Mouse (Mus musculus) hindbrain, embryonic 15.5 days (tissue): ENCODE data around the gene Gm20388. TPM values are rescaled to one million over a fixed set of nuclear protein-coding genes. Genes with fewer than 3 reads are reported as not detected.

Source experiments
- ATAC-seq: fragments of 200-750 bp; cut with Nextera tagmentation; 2 replicates; pipeline ENCODE4 v1.8.0; 2017; ENCODE audit warnings: low read depth, moderate number of reproducible peaks, moderate TSS enrichment; ENCODE audit not compliant: low FRiP score
- H3K27ac ChIP-seq: fragments of 300-500 bp; sonication (generic); replicated peaks from 2 replicates; pipeline ENCODE4 v1.5.1; 2015; ENCODE audit warnings: mild to moderate bottlenecking, inconsistent platforms
- H3K27me3 ChIP-seq: fragments of 300-500 bp; sonication (generic); 2 replicates; pipeline ENCODE4 v1.6.1; 2015; ENCODE audit warnings: control low read depth, inconsistent platforms
- H3K36me3 ChIP-seq: fragments of 300-500 bp; sonication (generic); 2 replicates; pipeline ENCODE4 v1.6.1; 2015; ENCODE audit warnings: control low read depth, inconsistent platforms
- H3K4me1 ChIP-seq: fragments of 300-500 bp; sonication (generic); replicated peaks from 2 replicates; pipeline ENCODE4 v1.6.1; 2015; ENCODE audit warnings: control low read depth, inconsistent platforms
- H3K4me2 ChIP-seq: fragments of 300-500 bp; sonication (generic); 2 replicates; pipeline ENCODE4 v1.6.1; 2015; ENCODE audit warnings: moderate library complexity, mild to moderate bottlenecking, inconsistent platforms
- H3K4me3 ChIP-seq: fragments of 300-500 bp; sonication (generic); 2 replicates; pipeline ENCODE4 v1.5.1; 2015; ENCODE audit warnings: mild to moderate bottlenecking, inconsistent platforms
- H3K9ac ChIP-seq: fragments of 300-500 bp; sonication (generic); 2 replicates; pipeline ENCODE4 v1.6.1; 2015; ENCODE audit warnings: inconsistent platforms
- H3K9me3 ChIP-seq: fragments of 300-500 bp; sonication (generic); 2 replicates; pipeline ENCODE4 v1.6.1; 2016; ENCODE audit warnings: control low read depth, inconsistent platforms
- WGBS: fragments of 180-500 bp; shearing (Covaris S2); methylation state at CpG from one replicate; pipeline ENCODE4 v1.1.7; 2015; 5-methylcytosine and 5-hydroxymethylcytosine counted together
- polyA plus RNA-seq: library from polyadenylated mRNA; unstranded; fragments of >200 nt; fragmentation: Nextera tagmentation; extraction: Ambion mirVana; gene quantifications from 2 replicates; pipeline ENCODE4 v1.2.1, GENCODE M21; 2015

The Gm20388 gene
- polyA plus RNA-seq, 1 experiment from 2014 or later = 5.4 TPM

DNA sequence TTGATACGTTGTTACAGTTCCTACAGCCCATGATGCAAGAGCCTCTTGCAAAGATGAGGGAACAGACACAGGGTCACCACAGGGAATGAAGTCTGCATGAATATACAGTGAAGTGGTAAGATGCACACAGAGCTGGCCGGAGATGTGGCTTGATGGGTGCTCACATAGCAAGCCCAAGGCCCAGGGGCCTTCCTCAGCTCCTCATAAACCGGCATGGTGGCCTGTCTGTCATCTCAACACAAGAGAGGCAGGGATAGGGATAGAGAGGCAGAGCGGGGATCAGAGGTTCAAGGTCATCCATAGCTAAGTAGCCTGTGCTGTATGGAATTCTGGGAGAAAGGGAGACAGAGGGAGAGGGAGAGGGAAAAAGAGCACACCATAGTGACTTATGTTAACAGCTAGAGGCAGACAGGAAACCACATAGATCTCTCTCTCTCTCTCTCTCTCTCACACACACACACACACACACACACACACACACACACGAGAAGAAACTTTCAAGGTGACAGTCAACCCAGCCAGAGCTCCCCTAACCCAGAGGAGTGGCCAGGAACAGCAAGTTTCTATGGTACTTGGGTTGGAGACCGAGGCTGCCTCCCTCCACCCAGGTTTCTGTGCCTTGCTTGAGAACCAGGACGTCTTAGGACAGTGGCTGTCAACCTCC lies 493.1 kb downstream of the Gm20388 start:
- no peak for ATAC-seq

DNA sequence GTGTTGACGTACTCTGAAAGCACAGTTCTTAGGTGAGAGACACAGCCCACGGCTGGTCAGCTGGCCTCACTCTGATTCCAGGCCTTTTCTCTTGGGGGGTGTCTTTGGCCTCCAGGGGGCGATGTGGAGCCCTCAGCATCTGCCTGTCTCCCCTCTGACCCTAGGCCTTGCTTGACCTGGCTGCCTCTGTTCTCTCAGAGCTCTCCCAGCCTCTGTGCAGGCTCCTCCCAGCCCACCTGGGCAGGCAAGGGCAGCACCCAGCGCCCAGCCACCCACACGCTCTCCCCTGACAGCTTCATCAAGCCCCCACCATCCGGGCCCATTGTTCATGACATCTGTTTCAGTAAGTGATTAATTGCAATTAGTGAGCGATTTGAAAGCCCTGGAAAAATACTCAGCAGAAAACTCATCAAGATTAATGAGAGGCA lies 494.0 kb downstream of the Gm20388 start:
- Histone ChIP-seq H3K4me1 (peaks cover 40% of the 10 kb centered on the region), H3K27ac (no peak overlapping the region; the same call in 1 of the 2 replicates), H3K36me3 (no peaks in the 10 kb centered on the region), H3K4me2 (no peak overlapping the region), H3K9ac (no peak overlapping the region), H3K9me3 (no peaks in the 10 kb centered on the region), H3K27me3 (no peaks in the 10 kb centered on the region), H3K4me3 (no peak overlapping the region)
- no peak for ATAC-seq
- WGBS = 27% methylated on average over 7 of the region's 7 CpGs

More for the DNA sequence above, 493.1 kb downstream of the Gm20388 start:
- H3K27ac ChIP-seq = no peak overlapping the region
- H3K9me3 ChIP-seq = no peaks in the 10 kb centered on the region
- no peaks in the 10 kb centered on the region for H3K36me3 ChIP-seq
- WGBS = 78% methylated on average over 7 of the region's 7 CpGs
- H3K4me1 ChIP-seq = peaks cover 40% of the 10 kb centered on the region
- no peak overlapping the region for H3K4me2 ChIP-seq
- no peaks in the 10 kb centered on the region for H3K27me3 ChIP-seq
- no peak overlapping the region for H3K4me3 ChIP-seq
- no peak overlapping the region for H3K9ac ChIP-seq

DNA sequence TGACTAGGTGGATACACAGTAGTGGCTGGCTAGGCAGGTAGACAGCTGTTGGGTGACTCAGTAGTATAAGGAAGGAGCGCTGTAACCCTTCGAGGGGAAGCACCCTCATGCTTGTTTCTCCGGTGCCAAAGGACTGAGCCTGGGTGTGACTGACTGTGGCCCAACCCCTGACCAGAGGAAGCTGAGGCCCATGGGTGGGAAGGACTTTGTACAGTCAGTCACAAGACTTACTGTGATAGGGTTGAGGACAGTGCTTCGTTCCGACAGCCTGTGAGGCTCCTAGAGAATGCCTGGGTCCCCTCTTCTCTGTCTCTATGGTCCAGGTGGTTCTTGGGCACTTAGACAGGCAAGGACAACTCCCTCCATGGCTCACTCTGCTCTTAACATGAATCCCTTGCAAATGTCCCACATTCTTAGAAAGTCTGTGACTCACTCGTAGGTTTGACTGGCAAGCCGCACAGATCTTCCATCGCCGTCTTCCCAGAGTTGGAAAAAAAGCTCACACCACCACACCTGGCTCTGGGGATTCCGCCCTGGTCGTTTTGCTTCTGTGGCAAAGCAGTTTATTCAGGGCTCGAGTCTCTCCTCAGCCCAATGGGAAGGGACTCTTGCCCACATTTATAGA lies 495.5 kb downstream of the Gm20388 start:
- Histone ChIP-seq H3K4me1 (peaks cover 46% of the 10 kb centered on the region), H3K27ac (no peak overlapping the region), H3K9ac (no peak overlapping the region), H3K4me2 (no peak overlapping the region), H3K4me3 (no peak overlapping the region), H3K9me3 (no peaks in the 10 kb centered on the region), H3K36me3 (no peaks in the 10 kb centered on the region), H3K27me3 (no peaks in the 10 kb centered on the region; the same call in 1 of the 2 replicates)
- ATAC-seq = no peak
- 93% methylated on average over 12 of the region's 12 CpGs for WGBS

DNA sequence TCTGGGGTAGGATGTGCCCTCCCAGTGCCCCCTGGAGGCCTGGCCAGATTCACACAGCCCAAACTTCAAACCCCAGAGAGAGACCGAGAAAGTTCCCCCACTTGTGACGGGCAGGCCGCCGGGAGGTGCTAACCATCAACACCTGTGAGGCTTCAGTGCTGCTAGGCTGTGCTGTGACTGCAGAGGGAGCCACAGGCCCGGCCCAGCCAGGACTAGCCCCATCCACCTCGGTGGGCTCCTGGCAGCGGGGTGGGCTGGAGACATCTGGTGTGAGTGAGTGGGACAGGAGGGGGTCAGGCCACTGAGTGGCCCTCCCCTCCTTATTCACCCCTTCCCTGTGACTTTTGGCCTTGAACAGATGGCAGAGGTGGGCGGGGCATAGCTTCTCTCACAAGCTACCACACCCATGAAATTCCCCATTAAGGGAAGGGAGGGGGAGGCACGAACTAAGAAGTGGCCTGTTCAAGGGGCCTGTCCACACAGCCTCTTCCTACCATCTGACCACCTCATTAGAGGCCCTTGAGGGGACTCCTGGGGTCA lies 497.1 kb downstream of the Gm20388 start:
- Histone ChIP-seq H3K4me2 (no peak overlapping the region), H3K4me1 (peaks cover 62% of the 10 kb centered on the region), H3K9me3 (no peaks in the 10 kb centered on the region), H3K9ac (no peak overlapping the region), H3K36me3 (no peaks in the 10 kb centered on the region), H3K27me3 (no peaks in the 10 kb centered on the region; the same call in 1 of the 2 replicates), H3K27ac (0 out of 2 replicates have a peak overlapping the region, but pooled peaks have one; percentile 16), H3K4me3 (no peak overlapping the region)
- no peak for ATAC-seq
- 21% methylated on average over 9 of the region's 9 CpGs for WGBS

DNA sequence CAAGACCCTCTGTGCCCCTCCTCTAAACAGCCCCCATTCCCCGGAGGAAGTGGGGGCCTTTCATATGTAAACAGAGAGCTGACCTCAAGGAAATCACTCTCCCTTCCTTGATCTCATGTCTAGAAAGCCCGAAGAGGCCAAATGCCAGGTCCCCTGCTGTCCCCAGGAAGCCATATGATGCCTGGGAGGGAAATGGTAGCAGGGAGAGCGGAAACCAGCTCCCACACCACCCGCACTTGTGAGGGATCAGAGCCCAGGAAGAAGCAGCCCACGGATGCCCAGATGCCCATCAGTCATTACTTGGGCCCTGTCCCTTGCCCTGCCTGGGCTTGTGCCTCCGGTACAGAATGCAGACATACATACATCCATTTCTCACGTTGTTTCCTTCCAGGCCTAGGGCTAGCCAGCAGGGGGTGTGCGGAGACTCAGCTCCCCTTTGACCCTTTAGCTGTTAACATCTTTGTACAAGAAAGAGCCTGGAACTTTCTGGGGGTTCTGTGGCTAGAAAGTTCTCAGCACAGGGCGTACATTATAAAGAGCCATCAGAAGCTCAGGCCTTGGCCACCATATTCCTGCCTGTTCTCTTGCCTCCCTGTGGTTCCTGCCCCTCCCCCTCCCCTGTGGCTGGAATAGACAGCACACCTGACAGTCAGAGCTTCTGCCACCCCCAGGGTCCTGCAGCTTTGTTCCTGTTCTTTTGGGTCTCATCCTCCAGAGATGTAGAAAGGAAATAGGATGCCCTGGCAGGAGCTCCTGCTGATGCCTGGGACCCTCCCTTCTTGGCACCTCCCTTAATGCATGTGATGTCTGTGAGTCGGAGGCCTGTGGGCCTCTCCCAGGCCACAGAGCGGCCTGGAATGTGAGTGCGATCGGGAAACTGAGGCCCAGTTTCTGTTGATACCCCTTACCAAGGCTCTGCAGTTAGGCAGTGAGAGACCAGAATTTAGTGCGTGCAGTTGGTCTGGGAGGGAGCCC lies 497.9 kb downstream of the Gm20388 start:
- H3K4me3 ChIP-seq = no peak overlapping the region
- no peak overlapping the region for H3K9ac ChIP-seq
- 0 out of 2 replicates have a peak overlapping the region, but pooled peaks have one; percentile 16 for H3K27ac ChIP-seq
- H3K27me3 ChIP-seq = no peaks in the 10 kb centered on the region; the same call in 1 of the 2 replicates
- no peaks in the 10 kb centered on the region for H3K9me3 ChIP-seq
- WGBS = 37% methylated on average over 14 of the region's 14 CpGs
- no peak overlapping the region for H3K4me2 ChIP-seq
- no peak for ATAC-seq
- peaks cover 70% of the 10 kb centered on the region for H3K4me1 ChIP-seq
- H3K36me3 ChIP-seq = no peaks in the 10 kb centered on the region

DNA sequence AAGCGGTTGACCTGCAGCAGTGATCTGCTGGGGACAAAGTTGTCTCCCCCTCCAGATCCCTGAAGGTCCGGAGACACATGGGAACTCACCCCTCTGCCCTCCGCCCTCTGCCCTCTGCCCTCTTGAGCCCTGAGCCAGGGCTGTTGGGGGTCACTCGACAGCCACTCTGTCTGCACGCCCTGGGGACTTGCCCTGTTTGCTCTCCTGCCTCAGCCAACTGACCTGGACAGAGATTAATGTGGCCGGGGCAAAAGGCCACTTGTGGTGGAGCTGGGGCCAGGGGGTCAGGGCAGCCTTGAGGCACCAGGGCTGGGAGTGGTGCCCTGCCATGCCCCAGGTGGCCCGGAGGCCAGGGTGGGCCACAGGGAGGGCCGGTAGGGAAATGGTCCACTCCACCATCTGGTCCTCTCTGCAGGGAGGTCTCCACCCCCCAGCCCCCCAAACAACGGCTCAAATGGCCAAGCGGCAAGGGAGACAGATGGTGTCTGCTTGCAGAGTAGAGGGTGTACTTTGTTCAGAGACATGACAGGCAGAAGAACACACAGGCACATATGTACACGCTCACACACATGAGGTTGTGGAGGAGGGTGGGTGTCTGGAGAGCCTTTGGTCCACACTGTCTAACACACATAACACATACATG lies 498.9 kb downstream of the Gm20388 start:
- no peak overlapping the region for H3K27ac ChIP-seq
- WGBS = 24% methylated on average over 11 of the region's 11 CpGs
- no peak overlapping the region for H3K4me3 ChIP-seq
- H3K9me3 ChIP-seq = no peaks in the 10 kb centered on the region
- ATAC-seq = no peak
- no peak overlapping the region for H3K4me2 ChIP-seq
- no peaks in the 10 kb centered on the region; the same call in 1 of the 2 replicates for H3K27me3 ChIP-seq
- H3K36me3 ChIP-seq = no peaks in the 10 kb centered on the region
- no peak overlapping the region for H3K9ac ChIP-seq
- peaks cover 75% of the 10 kb centered on the region for H3K4me1 ChIP-seq

DNA sequence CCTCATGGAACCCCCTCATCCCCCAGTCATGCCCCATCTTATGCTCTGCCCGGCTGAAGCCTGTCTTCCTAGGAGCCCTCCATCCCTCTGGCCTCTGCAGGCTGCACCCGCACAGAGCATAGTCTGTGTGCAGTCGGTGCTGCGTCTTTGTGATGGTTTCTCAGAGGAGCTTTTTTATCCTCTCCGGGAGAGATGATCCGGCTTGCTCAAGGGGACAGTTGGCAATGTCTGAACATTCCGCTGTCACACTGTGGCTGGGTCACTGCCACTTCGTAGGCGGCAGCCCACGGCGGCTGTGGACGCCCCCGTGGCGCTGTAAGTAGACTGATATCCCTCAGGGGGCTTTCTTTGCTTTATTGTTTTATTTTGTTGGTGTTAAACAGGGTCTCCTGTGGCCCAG lies 500.4 kb downstream of the Gm20388 start:
- H3K4me1 ChIP-seq = peaks cover 80% of the 10 kb centered on the region
- H3K4me3 ChIP-seq = no peak overlapping the region
- no peak for ATAC-seq
- H3K4me2 ChIP-seq = no peak overlapping the region
- no peaks in the 10 kb centered on the region for H3K36me3 ChIP-seq
- no peaks in the 10 kb centered on the region for H3K9me3 ChIP-seq
- WGBS = 16% methylated on average over 14 of the region's 14 CpGs
- H3K27ac ChIP-seq = peak overlapping the region; percentile 26; the same call in 1 of the 2 replicates
- no peak overlapping the region for H3K9ac ChIP-seq
- no peaks in the 10 kb centered on the region; the same call in 1 of the 2 replicates for H3K27me3 ChIP-seq

DNA sequence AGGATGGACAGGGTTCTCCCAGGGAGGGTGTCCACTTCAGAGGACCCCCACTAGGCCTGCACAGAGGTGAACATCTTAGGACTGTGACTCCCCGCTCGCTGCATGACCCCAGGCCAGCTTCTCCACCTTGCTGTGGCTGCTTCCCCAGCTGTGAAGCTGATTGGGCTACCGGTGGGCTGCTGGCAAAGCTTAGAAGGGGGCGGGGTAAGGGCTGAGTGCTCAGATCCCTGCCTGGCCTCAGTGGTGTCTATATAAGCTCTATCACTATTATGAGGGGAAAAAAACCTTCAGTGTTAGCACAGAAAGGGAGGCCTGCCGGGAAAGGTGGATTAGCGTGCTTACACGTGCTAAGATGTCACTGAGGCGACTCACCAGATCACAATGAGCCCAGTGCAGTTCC lies 501.2 kb downstream of the Gm20388 start:
- Histone ChIP-seq H3K9me3 (no peaks in the 10 kb centered on the region), H3K36me3 (no peaks in the 10 kb centered on the region), H3K27me3 (no peaks in the 10 kb centered on the region; the same call in 1 of the 2 replicates), H3K4me3 (no peak overlapping the region), H3K27ac (no peak overlapping the region), H3K4me2 (no peak overlapping the region), H3K9ac (no peak overlapping the region), H3K4me1 (peaks cover 88% of the 10 kb centered on the region)
- 39% methylated on average over 8 of the region's 8 CpGs for WGBS
- ATAC-seq = no peak

DNA sequence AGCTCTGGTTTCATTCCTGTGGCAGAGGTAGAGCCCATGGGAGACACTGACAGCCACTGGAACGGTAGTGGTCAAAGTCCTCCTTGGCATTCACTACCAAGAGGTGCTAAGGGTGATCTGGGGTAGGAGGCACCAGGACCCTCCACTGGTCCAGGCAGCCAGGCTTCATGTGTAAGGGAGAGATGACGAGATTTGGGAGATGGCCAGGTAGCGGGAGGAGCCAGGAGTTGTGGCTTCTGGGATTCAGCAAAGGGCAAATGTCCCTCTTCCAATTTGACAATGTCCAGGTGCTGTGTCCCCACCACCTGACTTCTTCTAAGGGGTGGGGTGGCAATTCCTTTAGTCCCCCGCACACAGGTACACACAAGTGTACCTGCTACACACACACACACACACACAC lies 501.7 kb downstream of the Gm20388 start:
- Histone ChIP-seq H3K36me3 (no peaks in the 10 kb centered on the region), H3K9me3 (no peaks in the 10 kb centered on the region), H3K27me3 (no peaks in the 10 kb centered on the region; the same call in 1 of the 2 replicates), H3K27ac (no peak overlapping the region), H3K4me1 (peaks cover 92% of the 10 kb centered on the region), H3K4me3 (no peak overlapping the region), H3K4me2 (no peak overlapping the region), H3K9ac (no peak overlapping the region)
- WGBS = 84% methylated on average over 4 of the region's 4 CpGs
- no peak for ATAC-seq

DNA sequence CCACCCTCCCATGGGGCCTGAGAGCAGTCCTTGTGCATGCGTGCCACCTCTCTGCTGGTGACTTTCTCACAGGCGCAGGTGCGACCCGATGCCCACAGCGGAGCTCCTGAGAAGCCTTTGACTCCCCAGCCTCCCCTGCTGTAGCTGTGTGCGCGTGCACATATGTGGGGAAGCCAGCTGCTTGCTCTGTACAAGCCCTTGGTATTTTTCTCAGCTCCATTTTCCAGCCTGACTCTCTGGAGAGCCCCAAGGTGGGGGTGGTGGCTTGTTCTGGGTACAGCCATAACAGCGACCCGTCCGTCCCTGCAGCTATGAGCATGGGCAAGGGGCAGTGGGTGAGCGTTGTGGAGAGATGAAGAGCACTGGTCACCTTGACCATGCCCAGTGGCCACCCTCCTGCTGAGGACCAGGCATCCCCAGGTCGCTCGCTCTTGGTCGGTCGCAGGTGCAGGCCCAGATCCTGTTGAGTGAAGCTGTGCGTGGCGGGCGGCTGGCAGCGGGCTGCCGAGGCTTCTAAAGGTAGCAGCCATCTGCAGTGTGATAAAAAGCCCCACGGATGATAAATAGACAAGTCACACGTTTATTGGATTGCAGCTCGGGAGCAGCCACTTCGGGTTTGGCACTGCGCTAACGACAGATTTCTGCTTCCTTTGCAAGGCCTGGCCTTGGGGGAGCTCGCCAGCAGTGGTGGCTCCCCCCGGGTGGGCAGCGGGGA lies 502.4 kb downstream of the Gm20388 start:
- H3K4me1 ChIP-seq = peaks cover 92% of the 10 kb centered on the region
- WGBS = 43% methylated on average over 29 of the region's 29 CpGs
- H3K9ac ChIP-seq = no peak overlapping the region
- H3K27ac ChIP-seq = peak overlapping the region; percentile 74
- H3K36me3 ChIP-seq = no peaks in the 10 kb centered on the region
- no peaks in the 10 kb centered on the region; the same call in 1 of the 2 replicates for H3K27me3 ChIP-seq
- H3K4me3 ChIP-seq = no peak overlapping the region
- ATAC-seq = no peak
- H3K9me3 ChIP-seq = no peaks in the 10 kb centered on the region
- no peak overlapping the region for H3K4me2 ChIP-seq

DNA sequence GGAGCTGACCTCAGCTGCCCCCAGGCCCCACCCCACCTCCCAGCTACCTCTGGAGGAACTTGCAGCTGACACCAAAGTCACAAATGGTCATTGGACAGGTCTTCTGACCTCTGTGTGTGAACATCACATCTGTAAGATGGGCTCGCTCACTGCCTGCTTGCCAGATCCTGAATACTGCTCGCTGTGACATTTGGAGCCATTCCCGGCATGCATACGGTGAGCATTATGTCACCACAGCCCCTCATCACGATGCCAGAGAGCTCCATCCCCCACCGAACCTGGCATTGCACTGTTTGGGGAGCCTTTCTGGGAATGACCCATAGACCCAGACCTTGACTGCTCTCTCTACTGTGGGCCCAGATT lies 503.0 kb downstream of the Gm20388 start:
- Histone ChIP-seq H3K9me3 (no peaks in the 10 kb centered on the region), H3K36me3 (no peaks in the 10 kb centered on the region), H3K4me2 (no peak overlapping the region), H3K4me3 (no peak overlapping the region), H3K27me3 (no peaks in the 10 kb centered on the region; the same call in 1 of the 2 replicates), H3K9ac (no peak overlapping the region), H3K27ac (peak overlapping the region; percentile 74; the same call in 1 of the 2 replicates), H3K4me1 (peaks cover 87% of the 10 kb centered on the region)
- 54% methylated on average over 6 of the region's 6 CpGs for WGBS
- ATAC-seq = no peak
